Mouse (Mus musculus): Measurements from ENCODE around the gene Pxmp2.

DNA sequence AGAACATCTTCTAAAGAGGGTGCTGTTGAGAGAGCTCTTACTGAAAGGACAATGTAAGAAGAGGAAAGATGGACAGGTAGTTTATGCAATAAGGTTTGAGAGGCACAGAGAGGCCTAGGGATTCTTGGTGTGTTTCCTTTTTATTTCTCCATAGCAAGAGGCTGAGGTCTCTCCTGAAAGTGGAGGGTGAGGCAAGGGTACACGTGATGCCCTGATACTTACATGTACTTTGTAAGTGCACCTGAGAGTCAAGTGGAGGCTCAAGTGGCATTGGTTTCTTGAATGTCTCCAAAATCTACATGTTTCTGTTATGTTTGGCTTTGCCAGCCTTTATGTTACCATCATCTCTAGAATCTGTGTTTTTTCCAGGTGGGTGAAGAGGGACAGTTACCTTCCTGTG, 10.7 kb upstream of the Pxmp2 start:
- no peak for TF ChIP-seq CTCF (IDR thresholded peaks at IDR 0.05; ENCODE audit: borderline replicate concordance, insufficient read depth, low read length)
- no peak for TF ChIP-seq POLR2A (IDR thresholded peaks at IDR 0.05; ENCODE audit: low read depth, low read length)

All from embryonic fibroblast, embryonic 13.5 days (primary cell).